Mouse (Mus musculus) intestine, postnatal 0 days (tissue): ENCODE measurements around the gene Gm28308. TPM values are rescaled to one million over a fixed set of nuclear protein-coding genes. Genes with fewer than 3 reads are reported as not detected.
A peak's percentile ranks its signal among the peaks of the same experiment; 100 is the strongest.

Experiments
- ATAC-seq: fragments of 200-750 bp; cut with Nextera tagmentation; 2 replicates; pipeline ENCODE4 v1.8.0; 2017; ENCODE audit warnings: mild to moderate bottlenecking, moderate TSS enrichment, moderate library complexity
- H3K27ac ChIP-seq: fragments of 300-500 bp; sonication (generic); 2 replicates; pipeline ENCODE4 v1.5.1; 2014; ENCODE audit warnings: mild to moderate bottlenecking, low read depth, low read length, moderate library complexity
- H3K27me3 ChIP-seq: fragments of 300-500 bp; sonication (generic); replicated peaks from 2 replicates; pipeline ENCODE4 v1.6.1; 2014; ENCODE audit warnings: low read length, mixed read lengths; ENCODE audit not compliant: control insufficient read depth, insufficient read depth
- H3K36me3 ChIP-seq: fragments of 300-500 bp; sonication (generic); 2 replicates; pipeline ENCODE4 v1.6.1; 2014; ENCODE audit warnings: mild to moderate bottlenecking, moderate library complexity; ENCODE audit not compliant: control insufficient read depth, insufficient read depth
- H3K4me1 ChIP-seq: fragments of 300-500 bp; sonication (generic); replicated peaks from 2 replicates; pipeline ENCODE4 v1.6.1; 2014; ENCODE audit warnings: antibody characterized with exemption, low read length, mixed read lengths; ENCODE audit not compliant: control insufficient read depth, insufficient read depth
- H3K4me2 ChIP-seq: fragments of 300-500 bp; sonication (generic); replicated peaks from 2 replicates; pipeline ENCODE4 v1.6.1; 2014; ENCODE audit warnings: low read depth, mild to moderate bottlenecking, moderate library complexity
- H3K4me3 ChIP-seq: fragments of 300-500 bp; sonication (generic); 2 replicates; pipeline ENCODE4 v1.5.1; 2014; ENCODE audit warnings: low read depth, low read length
- H3K9ac ChIP-seq: fragments of 300-500 bp; sonication (generic); 2 replicates; pipeline ENCODE4 v1.6.1; 2014; ENCODE audit warnings: mild to moderate bottlenecking, low read depth, low read length
- H3K9me3 ChIP-seq: fragments of 300-500 bp; sonication (generic); 2 replicates; pipeline ENCODE4 v1.6.1; 2016; ENCODE audit warnings: mixed run types; ENCODE audit not compliant: control insufficient read depth
- CTCF ChIP-seq: sonication (generic); IDR thresholded peaks from 2 replicates; pipeline ENCODE4 v1.5.1; 2016; ENCODE audit warnings: low read depth, mild to moderate bottlenecking, control low read depth, antibody characterized with exemption, moderate library complexity
- WGBS: fragments of 180-500 bp; shearing (Covaris S2); extraction: QIAGEN DNeasy Blood & Tissue Kit; methylation state at CpG from one replicate; pipeline ENCODE4 v1.1.7; 2014; 5-methylcytosine and 5-hydroxymethylcytosine counted together
- polyA plus RNA-seq: library from polyadenylated mRNA; unstranded; fragments of >200 nt; fragmentation: Nextera tagmentation; extraction: Ambion mirVana; gene quantifications from 2 replicates; pipeline ENCODE4 v1.2.1, GENCODE M21; 2015

Gene Gm28308
- polyA plus RNA-seq, 1 experiment from 2014 or later: not detected

DNA sequence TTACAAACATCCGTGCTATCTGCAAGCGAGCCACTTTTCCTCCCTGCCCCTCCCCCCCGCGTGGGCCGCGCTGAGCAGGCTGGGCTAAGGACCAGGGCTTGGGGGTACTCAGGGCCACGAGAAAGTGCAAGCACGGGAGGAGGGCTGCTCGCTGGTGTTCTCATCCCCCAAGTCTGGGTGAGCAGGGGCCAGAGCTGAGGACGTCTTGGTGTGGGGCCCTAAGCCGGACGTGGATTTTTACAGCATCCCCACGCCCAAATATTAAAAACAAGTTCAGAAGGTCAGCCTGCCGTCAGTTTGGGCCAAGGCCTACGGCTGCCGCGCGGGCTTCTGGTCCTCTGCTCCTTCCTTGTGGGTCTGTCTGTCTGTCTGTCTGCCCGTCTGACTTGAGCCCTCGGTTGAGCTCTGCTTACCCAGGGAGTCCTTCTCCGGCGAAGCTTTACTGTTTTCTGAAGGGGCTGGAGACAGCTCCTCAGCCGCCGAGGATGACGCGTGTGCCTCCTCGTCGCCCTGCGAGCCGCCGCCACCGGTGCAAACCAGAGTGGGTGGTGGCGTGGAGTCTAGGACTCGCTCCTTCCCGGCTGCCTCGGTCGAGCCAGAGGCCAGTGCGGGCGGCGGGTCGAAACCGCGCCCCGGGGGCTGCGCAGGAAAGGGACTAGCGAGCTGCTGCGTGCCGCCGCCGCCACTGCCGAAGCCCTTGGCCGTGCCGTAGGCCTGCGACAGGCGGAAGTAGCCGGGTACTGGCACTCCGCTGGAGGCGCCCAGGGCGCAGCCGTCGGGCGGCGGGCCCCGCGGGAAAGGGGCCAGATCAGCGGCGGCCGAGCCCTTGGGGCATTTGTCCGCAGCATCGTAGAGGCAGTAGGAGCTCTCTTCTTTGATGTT, 20.6 kb upstream of the Gm28308 start:
- Histone ChIP-seq H3K4me1 (no peaks in the 10 kb centered on the region), H3K9me3 (no peaks in the 10 kb centered on the region), H3K27ac (no peak overlapping the region), H3K4me2 (peak overlapping the region; percentile 37), H3K4me3 (peak overlapping the region; percentile 32), H3K9ac (peak overlapping the region; percentile 8; the same call in 1 of the 2 replicates), H3K27me3 (peaks cover 98% of the 10 kb centered on the region), H3K36me3 (no peaks in the 10 kb centered on the region)
- 1% methylated on average over 60 of the region's 70 CpGs for WGBS
- TF ChIP-seq CTCF: no peak
- ATAC-seq: no peak

DNA sequence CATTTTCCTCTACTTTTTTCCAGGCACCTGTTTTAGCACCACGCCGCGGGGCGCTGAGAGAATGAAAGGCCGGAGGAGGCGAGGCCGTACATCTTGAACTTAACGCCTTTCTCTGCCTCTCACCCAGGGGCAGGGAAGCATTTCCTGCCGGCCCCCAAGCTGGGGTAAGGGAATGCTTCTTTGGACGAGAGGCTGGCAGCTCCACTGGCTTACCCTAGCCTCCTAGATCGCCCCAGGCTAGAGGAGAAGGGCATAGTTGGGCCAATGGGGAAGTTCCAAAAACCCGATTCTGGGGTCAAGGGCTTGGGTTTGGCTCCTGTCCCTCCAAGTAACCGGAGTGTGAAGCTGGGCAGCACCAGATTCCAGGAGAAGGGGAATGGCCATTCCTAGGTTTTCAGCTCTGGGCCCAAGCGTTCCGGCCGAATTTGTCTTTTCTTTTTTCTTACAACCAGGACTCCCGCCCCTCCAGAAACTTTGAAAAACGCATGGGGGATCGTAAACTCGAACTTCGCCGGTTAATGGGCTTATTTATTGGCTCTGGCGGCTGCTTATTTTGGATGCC, 19.9 kb upstream of the Gm28308 start:
- Histone ChIP-seq H3K9me3 (no peaks in the 10 kb centered on the region), H3K4me3 (peak overlapping the region; percentile 32), H3K36me3 (no peaks in the 10 kb centered on the region), H3K9ac (peak overlapping the region; percentile 27), H3K27me3 (peaks cover 97% of the 10 kb centered on the region), H3K4me2 (peak overlapping the region; percentile 35; the same call in 1 of the 2 replicates), H3K27ac (no peak overlapping the region), H3K4me1 (no peaks in the 10 kb centered on the region)
- no peak for TF ChIP-seq CTCF
- WGBS: 3% methylated on average over 23 of the region's 23 CpGs
- ATAC-seq: no peak

DNA sequence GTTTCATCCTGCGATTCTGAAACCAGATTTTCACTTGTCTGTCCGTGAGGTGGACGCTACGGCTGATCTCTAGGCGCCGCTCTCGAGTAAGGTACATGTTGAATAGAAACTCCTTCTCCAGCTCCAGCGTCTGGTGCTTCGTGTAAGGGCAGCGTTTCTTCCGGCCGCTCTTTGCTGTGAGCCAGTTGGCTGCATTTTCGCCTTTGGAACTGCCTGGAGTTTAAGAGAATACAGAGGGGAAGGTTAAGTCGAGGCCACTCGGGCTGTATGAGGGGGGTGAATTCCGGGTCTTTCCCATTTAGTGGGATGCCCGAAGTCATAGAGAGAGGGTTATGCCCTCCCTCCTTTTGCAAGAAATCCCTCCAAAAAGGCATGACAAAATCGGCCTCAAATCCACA, 19.4 kb upstream of the Gm28308 start:
- no peak for TF ChIP-seq CTCF
- no peaks in the 10 kb centered on the region for H3K9me3 ChIP-seq
- H3K4me3 ChIP-seq: peak overlapping the region; percentile 32
- H3K4me1 ChIP-seq: no peaks in the 10 kb centered on the region
- H3K9ac ChIP-seq: peak overlapping the region; percentile 27
- H3K4me2 ChIP-seq: peak overlapping the region; percentile 35; the same call in 1 of the 2 replicates
- H3K27ac ChIP-seq: no peak overlapping the region
- 2% methylated on average over 18 of the region's 18 CpGs for WGBS
- no peaks in the 10 kb centered on the region for H3K36me3 ChIP-seq
- H3K27me3 ChIP-seq: peaks cover 97% of the 10 kb centered on the region
- ATAC-seq: no peak

DNA sequence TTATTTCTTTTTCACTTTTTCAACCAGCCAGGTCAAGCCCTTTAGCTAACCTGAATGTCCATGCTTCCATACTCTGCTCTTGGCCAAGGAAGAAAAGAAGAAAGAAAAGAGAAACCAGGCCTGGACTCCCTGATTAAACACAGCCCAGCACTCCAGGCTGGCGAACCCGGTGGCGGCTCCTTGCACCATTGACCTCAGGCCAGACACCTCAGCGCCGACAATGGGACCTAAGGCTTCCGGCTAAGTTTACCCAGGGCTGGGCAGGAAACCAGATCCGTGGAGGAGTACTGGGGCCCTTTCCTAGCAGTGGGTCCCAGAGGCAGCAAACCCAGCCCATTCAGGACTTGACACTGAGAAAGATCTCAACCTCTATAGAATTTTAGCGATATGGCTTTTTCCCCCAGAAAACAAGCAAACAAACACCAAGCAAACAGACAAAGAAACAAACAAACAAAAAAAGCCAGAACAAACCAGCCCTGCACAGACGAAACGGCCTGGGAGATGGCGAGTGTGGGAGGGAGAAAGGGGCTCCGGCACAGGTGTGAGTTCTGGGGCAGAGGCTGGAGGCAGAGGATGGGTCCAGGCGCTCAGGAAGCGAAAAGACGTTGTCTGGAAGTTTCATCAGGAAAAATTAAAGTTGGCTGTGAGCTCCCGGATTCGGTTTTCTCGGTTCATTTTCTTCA, 18.9 kb upstream of the Gm28308 start:
- Histone ChIP-seq H3K4me2 (peak overlapping the region; percentile 35; the same call in 1 of the 2 replicates), H3K27me3 (peaks cover 97% of the 10 kb centered on the region), H3K36me3 (no peaks in the 10 kb centered on the region), H3K9me3 (no peaks in the 10 kb centered on the region), H3K4me1 (no peaks in the 10 kb centered on the region), H3K27ac (no peak overlapping the region), H3K9ac (no peak overlapping the region; the same call in 1 of the 2 replicates), H3K4me3 (peak overlapping the region; percentile 32)
- whole genome bisulfite sequencing: 3% methylated on average over 18 of the region's 18 CpGs
- no peak for TF ChIP-seq CTCF
- no peak for ATAC-seq

DNA sequence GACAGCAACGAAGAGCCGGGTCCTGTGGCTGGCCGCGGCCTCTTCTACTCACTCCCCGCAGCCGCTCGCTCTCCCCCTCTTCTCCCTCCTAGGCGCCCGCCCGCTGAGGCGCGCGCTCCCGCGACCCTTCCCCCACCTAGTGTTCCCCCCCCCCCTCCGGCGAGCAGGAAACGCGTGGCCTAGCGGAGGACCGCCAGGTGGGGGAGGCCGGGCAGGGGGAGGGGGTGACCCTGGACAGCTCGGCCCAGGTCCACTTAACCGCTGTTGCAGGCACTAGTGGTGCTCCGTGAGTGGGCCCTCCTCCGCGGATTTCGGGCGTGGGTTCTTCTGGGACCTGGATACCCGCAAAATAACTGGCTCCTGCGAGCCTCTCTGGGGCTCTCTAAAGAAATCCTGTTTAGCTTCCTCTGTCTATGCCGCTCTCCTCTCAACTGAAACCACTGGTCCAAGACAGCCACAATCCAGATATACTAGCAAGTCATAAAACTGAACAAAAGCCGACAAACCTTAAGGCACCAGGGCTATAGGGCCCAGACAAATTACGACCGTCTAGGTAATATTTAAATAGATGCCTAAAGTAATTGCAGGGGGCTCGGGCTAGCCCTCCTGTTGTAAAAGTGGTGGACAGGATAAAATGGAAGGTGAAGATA, 17.5 kb upstream of the Gm28308 start, which contains the start of gene Hoxa9:
Gene Hoxa9 (minus strand): TSS at position 574 of the 650 bp plus-strand sequence.
- TF ChIP-seq CTCF: no peak
- no peak for ATAC-seq
- H3K4me1 ChIP-seq: no peaks in the 10 kb centered on the region
- peak within 1 kb of the TSS; percentile 35 for H3K4me2 ChIP-seq
- no peaks in the 10 kb centered on the region for H3K36me3 ChIP-seq
- H3K4me3 ChIP-seq: peak within 1 kb of the TSS; percentile 32
- no peaks in the 10 kb centered on the region for H3K9me3 ChIP-seq
- no peak within 1 kb of the TSS for H3K9ac ChIP-seq
- H3K27me3 ChIP-seq: peaks cover 97% of the 10 kb centered on the region
- H3K27ac ChIP-seq: no peak within 1 kb of the TSS; the same call in 1 of the 2 replicates
- 2% methylated on average over 24 of the region's 36 CpGs for WGBS
